Mouse (Mus musculus) liver, embryonic 14.5 days (tissue): ENCODE results near the gene Abca3. TPM values are rescaled to one million over a fixed set of nuclear protein-coding genes. Genes with fewer than 3 reads are reported as not detected.
A peak's percentile ranks its signal among the peaks of the same experiment; 100 is the strongest.

Experiments
- ATAC-seq: fragments of 200-750 bp; cut with Nextera tagmentation; 2 replicates; pipeline ENCODE4 v1.8.0; 2017; ENCODE audit warnings: moderate number of reproducible peaks, mild to moderate bottlenecking, moderate library complexity; ENCODE audit not compliant: insufficient read depth
- DNase-seq, 3 experiments: peaks; one replicate each; pipeline ENCODE4 v3.0.0-alpha.2; 2012 to 2013; ENCODE audit warnings: low read depth in 3 of 3, low spot score in 3 of 3
- H3K27ac ChIP-seq: fragments of 300-500 bp; sonication (generic); 2 replicates; pipeline ENCODE4 v1.5.1; 2014; ENCODE audit warnings: moderate library complexity, mild to moderate bottlenecking, control low read depth, inconsistent platforms
- H3K27me3 ChIP-seq: fragments of 300-500 bp; sonication (generic); 2 replicates; pipeline ENCODE4 v1.6.1; 2014; ENCODE audit warnings: mild to moderate bottlenecking, low read length, moderate library complexity; ENCODE audit not compliant: control insufficient read depth, insufficient read depth
- H3K36me3 ChIP-seq: fragments of 300-500 bp; sonication (generic); replicated peaks from 2 replicates; pipeline ENCODE4 v1.6.1; 2014; ENCODE audit warnings: low read depth; ENCODE audit not compliant: control insufficient read depth, insufficient read depth
- H3K4me1 ChIP-seq, 2 experiments: fragments of 200-500 bp in 1 of 2; fragments of 300-500 bp in 1 of 2; sonication (generic) in 1 of 2; replicated peaks; 2 replicates each; pipeline ENCODE4 v1.6.1; 2012 to 2014; ENCODE audit warnings: antibody characterized with exemption in 1 of 2, inconsistent platforms in 1 of 2, low read length in 1 of 2; ENCODE audit not compliant: control insufficient read depth in 2 of 2, insufficient read depth in 2 of 2
- H3K4me2 ChIP-seq: fragments of 300-500 bp; sonication (generic); 2 replicates; pipeline ENCODE4 v1.6.1; 2014; ENCODE audit warnings: low read depth, mild to moderate bottlenecking, control low read depth, moderate library complexity
- H3K4me3 ChIP-seq, 2 experiments: fragments of 200-500 bp in 1 of 2; fragments of 300-500 bp in 1 of 2; sonication (generic) in 1 of 2; 2 replicates each; pipeline ENCODE4 v1.5.1; 2012 to 2014; ENCODE audit warnings: low read depth in 2 of 2, low read length in 2 of 2, mild to moderate bottlenecking in 2 of 2, control low read depth in 1 of 2, inconsistent platforms in 1 of 2, moderate library complexity in 1 of 2; ENCODE audit not compliant: insufficient read depth in 1 of 2
- H3K9ac ChIP-seq: fragments of 300-500 bp; sonication (generic); replicated peaks from 2 replicates; pipeline ENCODE4 v1.6.1; 2014; ENCODE audit warnings: mild to moderate bottlenecking, control low read depth, moderate library complexity
- H3K9me3 ChIP-seq: fragments of 300-500 bp; sonication (generic); 2 replicates; pipeline ENCODE4 v1.6.1; 2016; ENCODE audit warnings: low read length, mixed read lengths; ENCODE audit not compliant: control insufficient read depth
- CTCF ChIP-seq: IDR thresholded peaks from 2 replicates; pipeline ENCODE4 v1.5.1; 2016; ENCODE audit warnings: antibody characterized with exemption, low read depth, control low read depth
- EP300 ChIP-seq: IDR thresholded peaks from 2 replicates; pipeline ENCODE4 v1.6.1; 2016; ENCODE audit warnings: antibody characterized with exemption, low read depth
- whole genome bisulfite sequencing: fragments of 180-500 bp; shearing (Covaris S2); extraction: QIAGEN DNeasy Blood & Tissue Kit; methylation state at CpG from one replicate; pipeline ENCODE4 v1.1.7; 2014; ENCODE audit not compliant: insufficient replicate concordance; 5-methylcytosine and 5-hydroxymethylcytosine counted together
- polyA plus RNA-seq, 2 experiments: library from polyadenylated mRNA; depleted of rRNA in 1 of 2; stranded (reverse) in 1 of 2; unstranded in 1 of 2; fragments of >200 nt; fragmentation: Nextera tagmentation in 1 of 2; extraction: Ambion mirVana in 1 of 2; gene quantifications; 2 replicates each; pipeline versions ENCODE4 v1.2.1 to v1.2.3; 2012 to 2014

The Abca3 gene
- polyA plus RNA-seq, 2 experiments = 12.5 to 14.8 TPM

DNA sequence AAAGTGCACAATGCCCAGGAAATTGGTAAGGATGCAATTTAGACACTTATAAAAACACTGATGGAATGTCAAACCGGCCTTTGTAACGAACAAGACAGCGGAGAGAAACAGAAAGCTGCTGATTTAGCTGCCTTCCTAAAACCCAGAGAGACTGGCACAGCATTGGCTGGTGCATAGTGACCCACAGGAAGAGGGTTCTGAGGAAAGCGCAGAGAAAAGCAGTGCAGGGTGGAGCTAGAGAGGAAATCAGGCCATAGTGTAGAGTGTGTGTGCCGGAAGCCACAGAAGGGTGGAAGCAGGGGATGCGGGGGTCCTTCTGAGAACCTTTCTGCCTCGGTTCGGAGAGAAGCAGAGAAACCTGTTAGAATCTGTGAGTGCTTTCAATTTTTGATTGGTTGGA lies 7.1 kb upstream of the Abca3 start:
- no peaks in the 10 kb centered on the region for H3K27me3 ChIP-seq
- no peak for ATAC-seq

DNA sequence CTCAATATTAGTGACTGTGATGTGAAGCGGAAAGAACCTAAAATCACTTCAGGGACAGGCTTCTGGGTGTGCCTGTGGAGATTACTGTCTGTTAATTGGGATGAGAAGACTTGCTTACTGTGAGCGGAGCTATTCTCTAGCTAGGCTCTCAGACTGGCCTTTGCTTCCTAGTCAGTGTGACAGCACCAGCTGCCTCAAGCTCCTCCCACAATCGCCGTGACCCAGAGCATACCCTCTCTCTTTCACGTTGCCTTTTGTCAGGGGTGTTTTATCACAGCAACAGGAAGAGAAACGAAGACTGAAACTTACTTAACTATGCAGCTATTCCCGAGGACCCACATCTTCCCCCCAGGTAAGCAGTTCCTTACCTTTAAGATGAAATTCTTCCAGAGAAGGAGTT lies 4.9 kb upstream of the Abca3 start:
- 45% methylated on average over 7 of the region's 7 CpGs for WGBS
- peaks cover 2 to 3% of the 10 kb centered on the region in 2 experiments; a peak in 3 of 4 replicates for H3K4me1 ChIP-seq
- H3K27me3 ChIP-seq = peaks cover 13% of the 10 kb centered on the region
- no peak overlapping the region for H3K4me2 ChIP-seq
- TF ChIP-seq EP300 (no peak), CTCF (no peak)
- H3K27ac ChIP-seq = no peak overlapping the region
- no peaks in the 10 kb centered on the region for H3K36me3 ChIP-seq
- H3K4me3 ChIP-seq = no peak overlapping the region
- H3K9ac ChIP-seq = no peak overlapping the region
- no peak for DNase-seq
- ATAC-seq = no peak
- no peaks in the 10 kb centered on the region for H3K9me3 ChIP-seq

More for the DNA sequence above, 7.1 kb upstream of the Abca3 start:
- Histone ChIP-seq H3K36me3 (no peaks in the 10 kb centered on the region), H3K4me2 (0 out of 2 replicates have a peak overlapping the region, but pooled peaks have one; percentile 18), H3K4me3 (no peak overlapping the region), H3K4me1 (no peaks in the 10 kb centered on the region), H3K9ac (no peak overlapping the region), H3K27ac (no peak overlapping the region), H3K9me3 (no peaks in the 10 kb centered on the region)
- TF ChIP-seq EP300 (no peak), CTCF (no peak)
- DNase-seq = no peak
- 36% methylated on average over 8 of the region's 8 CpGs for WGBS

GRCm38 (mm10) chr17:24349176-24349575 lies 2.6 kb upstream of the Abca3 start:
- ATAC-seq = no peak
- H3K4me3 ChIP-seq = no peak overlapping the region
- 65% methylated on average over 2 of the region's 2 CpGs for WGBS

GRCm38 (mm10) chr17:24350926-24351759 lies 607 bp upstream of the Abca3 start, which contains the start of gene Abca17:
Gene Abca17 (minus strand): TSS chr17:24351068.
- Histone ChIP-seq H3K9me3 (no peaks in the 10 kb centered on the region), H3K27ac (peak within 1 kb of the TSS; percentile 94), H3K27me3 (peaks cover 13% of the 10 kb centered on the region), H3K4me2 (peak within 1 kb of the TSS; percentile 75), H3K36me3 (no peaks in the 10 kb centered on the region), H3K4me1 (peaks cover 26 to 35% of the 10 kb centered on the region in 2 experiments), H3K4me3 (peak within 1 kb of the TSS; percentile 77 to 82), H3K9ac (peak within 1 kb of the TSS; percentile 96)
- 5% methylated on average over 42 of the region's 42 CpGs for WGBS
- DNase-seq (no peak), ATAC-seq (no peak)
- no peak for TF ChIP-seq EP300
- TF ChIP-seq CTCF = no peak

More at GRCm38 (mm10) chr17:24349176-24349575, 2.6 kb upstream of the Abca3 start:
- H3K4me2 ChIP-seq = no peak overlapping the region
- TF ChIP-seq CTCF (no peak), EP300 (no peak)
- no peak overlapping the region for H3K27ac ChIP-seq
- peaks cover 13% of the 10 kb centered on the region for H3K27me3 ChIP-seq
- H3K9me3 ChIP-seq = no peaks in the 10 kb centered on the region
- no peaks in the 10 kb centered on the region for H3K36me3 ChIP-seq
- H3K9ac ChIP-seq = no peak overlapping the region
- peaks cover 11 to 16% of the 10 kb centered on the region in 2 experiments for H3K4me1 ChIP-seq
- DNase-seq = no peak
